Mouse (Mus musculus): ENCODE measurements around the gene Mtx3. TPM values are rescaled to one million over a fixed set of nuclear protein-coding genes. Genes with fewer than 3 reads are reported as not detected.

Mtx3 gene
- 4.9 and 7.6 TPM in 2 replicates for total RNA-seq (2012; rRNA removed)
- 10 to 100 TPM in 1 of 2 experiments, not detected in 1; 10.0 TPM for polyA plus RNA-seq (2012; ENCODE audit: insufficient read depth in 1 of 2, insufficient read length in 2 of 2, low read depth in 1 of 2, low replicate concordance in 2 of 2, missing spikeins in 1 of 2)

- DNase-seq (ENCODE audit: low read depth, low spot score) = peak; percentile 90
- H3K9ac ChIP-seq (ENCODE audit: control insufficient read depth, low read depth, low read length, poor library complexity, severe bottlenecking) = peak within 1 kb of the TSS; percentile 89
- peaks cover 2 to 8% of the 10 kb centered on the region in 2 experiments; a peak in 3 of 4 replicates for H3K4me1 ChIP-seq (ENCODE audit: control insufficient read depth in 1 of 2, insufficient read depth in 2 of 2, low read length in 2 of 2)
- TF ChIP-seq USF2 (IDR thresholded peaks at IDR 0.05; ENCODE audit: borderline replicate concordance in 1 of 2, insufficient read depth in 1 of 2, low read depth in 1 of 2, low read length in 2 of 2) (no peak), ZMIZ1 (IDR thresholded peaks at IDR 0.05; ENCODE audit: low read depth, low read length) (no peak), SMC3 (IDR thresholded peaks at IDR 0.05; ENCODE audit: low read depth, low read length) (no peak), MAX (IDR thresholded peaks at IDR 0.05; ENCODE audit: low read length) (peak; percentile 97), RCOR1 (IDR thresholded peaks at IDR 0.05; ENCODE audit: low read depth, low read length) (no peak), USF1 (IDR thresholded peaks at IDR 0.05; ENCODE audit: low read depth, low read length) (peak; percentile 79), MYC (IDR thresholded peaks at IDR 0.05; ENCODE audit: low read depth, low read length) (peak; percentile 95), POLR2AphosphoS2 (IDR thresholded peaks at IDR 0.05; ENCODE audit: low read length) (no peak), GATA1 (IDR thresholded peaks at IDR 0.05; ENCODE audit: low read depth, low read length) (no peak), NELFE (IDR thresholded peaks at IDR 0.05; ENCODE audit: low read depth, low read length) (peak; percentile 44; the same call in 1 of the 2 replicates), MAZ (IDR thresholded peaks at IDR 0.05; ENCODE audit: low read depth, low read length) (0 out of 2 replicates have a peak, but pooled peaks have one; percentile 52), KAT2A (conservative IDR thresholded peaks at IDR 0.05; ENCODE audit: low read depth, low read length) (peak; percentile 64; the same call in 1 of the 2 replicates), POLR2A (IDR thresholded peaks at IDR 0.05; ENCODE audit: control insufficient read depth in 1 of 2, insufficient read depth in 1 of 2, low read depth in 1 of 2, low read length in 2 of 2, poor library complexity in 1 of 2) (peak; percentile 68 to 71; a peak in 3 of 4 replicates), SIN3A (IDR thresholded peaks at IDR 0.05; ENCODE audit: low read length) (peak; percentile 90), MXI1 (IDR thresholded peaks at IDR 0.05; ENCODE audit: low read depth, low read length) (peak; percentile 96), ELF1 (IDR thresholded peaks at IDR 0.05; ENCODE audit: low read depth, low read length) (peak; percentile 50; the same call in 1 of the 2 replicates), HCFC1 (IDR thresholded peaks at IDR 0.05; ENCODE audit: low read depth, low read length) (peak; percentile 89), NRF1 (IDR thresholded peaks at IDR 0.05; ENCODE audit: insufficient read depth, low read depth, low read length, poor library complexity, severe bottlenecking) (0 out of 2 replicates have a peak, but pooled peaks have one; percentile 6), BHLHE40 (IDR thresholded peaks at IDR 0.05; ENCODE audit: borderline replicate concordance, low read depth, low read length) (peak; percentile 77; the same call in 1 of the 2 replicates)
- peaks cover 1 to 24% of the 10 kb centered on the region in 2 experiments; a peak in 3 of 4 replicates for H3K36me3 ChIP-seq (ENCODE audit: control insufficient read depth in 1 of 2, insufficient read depth in 2 of 2, low read length in 2 of 2)
- H3K27me3 ChIP-seq (ENCODE audit: control insufficient read depth in 1 of 2, insufficient read depth in 2 of 2, low read length in 2 of 2) = no peaks in the 10 kb centered on the region; a peak in 2 of 4 replicates
- peaks cover 2% of the 10 kb centered on the region; the same call in 1 of the 2 replicates for H3K79me2 ChIP-seq (ENCODE audit: control insufficient read depth, insufficient read depth, low read length, poor library complexity)
- H3K9me3 ChIP-seq (replicated peaks; ENCODE audit: insufficient read depth, low read length) = no peaks in the 10 kb centered on the region
- 0 out of 2 replicates have a peak within 1 kb of the TSS, but pooled peaks have one; percentile 22 for H3K27ac ChIP-seq (ENCODE audit: control insufficient read depth, low read depth, low read length)
- H3K4me3 ChIP-seq (ENCODE audit: control insufficient read depth in 1 of 2, insufficient read depth in 1 of 2, low read depth in 2 of 2, low read length in 2 of 2) = peak within 1 kb of the TSS; percentile 69 to 88
These were observed at the start of gene Mtx3 for GRCm38 (mm10) chr13:92844586-92845221. TSS of gene Mtx3 (plus strand) at chr13:92844760.
